Mouse (Mus musculus): Measurements from ENCODE around the gene Siah2. TPM values are rescaled to one million over a fixed set of nuclear protein-coding genes. Genes with fewer than 3 reads are reported as not detected.

Siah2 gene
- total RNA-seq, 1 experiment: 5.8 TPM

- TF ChIP-seq HCFC1 (IDR thresholded peaks at IDR 0.05; ENCODE audit: borderline replicate concordance, insufficient read depth, low read length) (no peak), ZNF384 (IDR thresholded peaks at IDR 0.05; ENCODE audit: low read depth, low read length) (no peak), ZC3H11A (IDR thresholded peaks at IDR 0.05; ENCODE audit: borderline replicate concordance, low read depth, low read length) (no peak), MAFK (IDR thresholded peaks at IDR 0.05; ENCODE audit: insufficient read depth, low read depth, low read length) (no peak), CHD2 (IDR thresholded peaks at IDR 0.05; ENCODE audit: low read depth, low read length) (no peak)
- no peaks in the 10 kb centered on the region for H3K36me3 ChIP-seq (ENCODE audit: control insufficient read depth, insufficient read depth, low read length, poor library complexity, severe bottlenecking)
- H3K4me1 ChIP-seq (ENCODE audit: control insufficient read depth in 2 of 2, insufficient read depth in 2 of 2, low read length in 2 of 2, poor library complexity in 1 of 2): no peaks in the 10 kb centered on the region
- in situ Hi-C loops (cut with MboI; ENCODE audit: low sequenced_read_pairs in 2 of 2, unreplicated experiment in 2 of 2): no loop called here
- DNase-seq (ENCODE audit: low read depth, low spot score): no peak
- no peak overlapping the region for H3K27ac ChIP-seq (ENCODE audit: insufficient read depth, low read depth, low read length, poor library complexity, severe bottlenecking)
- H3K9me3 ChIP-seq (ENCODE audit: control insufficient read depth, insufficient read depth, low read depth, low read length): no peaks in the 10 kb centered on the region
- no peak overlapping the region for H3K4me3 ChIP-seq (ENCODE audit: insufficient read depth in 1 of 2, low read depth in 1 of 2, low read length in 2 of 2, poor library complexity in 1 of 2, severe bottlenecking in 1 of 2)
- H3K9ac ChIP-seq (ENCODE audit: insufficient read depth, low read depth, low read length, poor library complexity, severe bottlenecking): no peak overlapping the region
These were observed 3.1 kb downstream of the Siah2 start for GRCm38 (mm10) chr3:58689105-58689504.

GRCm38 (mm10) chr3:58688551-58688950, 3.6 kb downstream of the Siah2 start:
- H3K9ac ChIP-seq (ENCODE audit: insufficient read depth, low read depth, low read length, poor library complexity, severe bottlenecking): no peak overlapping the region
- no peak for DNase-seq (ENCODE audit: low read depth, low spot score)
- H3K4me3 ChIP-seq (ENCODE audit: insufficient read depth in 1 of 2, low read depth in 1 of 2, low read length in 2 of 2, poor library complexity in 1 of 2, severe bottlenecking in 1 of 2): no peak overlapping the region
- TF ChIP-seq ZNF384 (IDR thresholded peaks at IDR 0.05; ENCODE audit: low read depth, low read length): no peak
- no peak for TF ChIP-seq MAFK (IDR thresholded peaks at IDR 0.05; ENCODE audit: insufficient read depth, low read depth, low read length)
- no peak for TF ChIP-seq ZC3H11A (IDR thresholded peaks at IDR 0.05; ENCODE audit: borderline replicate concordance, low read depth, low read length)
- TF ChIP-seq CHD2 (IDR thresholded peaks at IDR 0.05; ENCODE audit: low read depth, low read length): no peak
- no peak for TF ChIP-seq HCFC1 (IDR thresholded peaks at IDR 0.05; ENCODE audit: borderline replicate concordance, insufficient read depth, low read length)
- no peak overlapping the region for H3K27ac ChIP-seq (ENCODE audit: insufficient read depth, low read depth, low read length, poor library complexity, severe bottlenecking)
- H3K9me3 ChIP-seq (ENCODE audit: control insufficient read depth, insufficient read depth, low read depth, low read length): no peaks in the 10 kb centered on the region
- no peaks in the 10 kb centered on the region for H3K4me1 ChIP-seq (ENCODE audit: control insufficient read depth in 2 of 2, insufficient read depth in 2 of 2, low read length in 2 of 2, poor library complexity in 1 of 2)
- no peaks in the 10 kb centered on the region for H3K36me3 ChIP-seq (ENCODE audit: control insufficient read depth, insufficient read depth, low read length, poor library complexity, severe bottlenecking)
- in situ Hi-C loops (cut with MboI; ENCODE audit: low sequenced_read_pairs in 2 of 2, unreplicated experiment in 2 of 2): no loop called here

GRCm38 (mm10) chr3:58686922-58687284, 5.3 kb downstream of the Siah2 start:
- TF ChIP-seq ZC3H11A (IDR thresholded peaks at IDR 0.05; ENCODE audit: borderline replicate concordance, low read depth, low read length) (no peak), MAFK (IDR thresholded peaks at IDR 0.05; ENCODE audit: insufficient read depth, low read depth, low read length) (no peak), HCFC1 (IDR thresholded peaks at IDR 0.05; ENCODE audit: borderline replicate concordance, insufficient read depth, low read length) (no peak)
- H3K9me3 ChIP-seq (ENCODE audit: control insufficient read depth, insufficient read depth, low read depth, low read length): no peaks in the 10 kb centered on the region
- H3K27ac ChIP-seq (ENCODE audit: insufficient read depth, low read depth, low read length, poor library complexity, severe bottlenecking): no peak overlapping the region
- H3K4me3 ChIP-seq (ENCODE audit: insufficient read depth in 1 of 2, low read depth in 1 of 2, low read length in 2 of 2, poor library complexity in 1 of 2, severe bottlenecking in 1 of 2): no peak overlapping the region
- H3K4me1 ChIP-seq (ENCODE audit: control insufficient read depth in 2 of 2, insufficient read depth in 2 of 2, low read length in 2 of 2, poor library complexity in 1 of 2): no peaks in the 10 kb centered on the region
- no peak overlapping the region for H3K9ac ChIP-seq (ENCODE audit: insufficient read depth, low read depth, low read length, poor library complexity, severe bottlenecking)
- H3K36me3 ChIP-seq (ENCODE audit: control insufficient read depth, insufficient read depth, low read length, poor library complexity, severe bottlenecking): no peaks in the 10 kb centered on the region
- no peak for DNase-seq (ENCODE audit: low read depth, low spot score)
- in situ Hi-C loops (cut with MboI; ENCODE audit: low sequenced_read_pairs in 2 of 2, unreplicated experiment in 2 of 2): no loop called here

GRCm38 (mm10) chr3:58686206-58686921, 5.8 kb downstream of the Siah2 start:
- H3K27ac ChIP-seq (ENCODE audit: insufficient read depth, low read depth, low read length, poor library complexity, severe bottlenecking): no peak overlapping the region
- H3K36me3 ChIP-seq (ENCODE audit: control insufficient read depth, insufficient read depth, low read length, poor library complexity, severe bottlenecking): no peaks in the 10 kb centered on the region
- no peak for TF ChIP-seq HCFC1 (IDR thresholded peaks at IDR 0.05; ENCODE audit: borderline replicate concordance, insufficient read depth, low read length)
- no peak for TF ChIP-seq ZNF384 (IDR thresholded peaks at IDR 0.05; ENCODE audit: low read depth, low read length)
- TF ChIP-seq CHD2 (IDR thresholded peaks at IDR 0.05; ENCODE audit: low read depth, low read length): no peak
- no peak for TF ChIP-seq MAFK (IDR thresholded peaks at IDR 0.05; ENCODE audit: insufficient read depth, low read depth, low read length)
- TF ChIP-seq ZC3H11A (IDR thresholded peaks at IDR 0.05; ENCODE audit: borderline replicate concordance, low read depth, low read length): no peak
- in situ Hi-C loops (cut with MboI; ENCODE audit: low sequenced_read_pairs in 2 of 2, unreplicated experiment in 2 of 2): no loop called here
- DNase-seq (ENCODE audit: low read depth, low spot score): no peak
- no peak overlapping the region for H3K9ac ChIP-seq (ENCODE audit: insufficient read depth, low read depth, low read length, poor library complexity, severe bottlenecking)
- no peaks in the 10 kb centered on the region for H3K9me3 ChIP-seq (ENCODE audit: control insufficient read depth, insufficient read depth, low read depth, low read length)
- H3K4me3 ChIP-seq (ENCODE audit: insufficient read depth in 1 of 2, low read depth in 1 of 2, low read length in 2 of 2, poor library complexity in 1 of 2, severe bottlenecking in 1 of 2): no peak overlapping the region
- no peaks in the 10 kb centered on the region for H3K4me1 ChIP-seq (ENCODE audit: control insufficient read depth in 2 of 2, insufficient read depth in 2 of 2, low read length in 2 of 2, poor library complexity in 1 of 2)

Data from ES-E14 (cell line).